Comparison of ENCODE assay signal across 19 mouse cellular contexts in genomic region chr4:91164280-91165121, GRCm38 (mm10).
DNase-seq lines count a peak whose midpoint lies in the region; ATAC-seq and TF ChIP-seq lines count a peak whose summit lies in the region.
"Had no signal": no experiment of that assay in that cellular context is flagged by ENCODE, and none has a peak within 500 bp of the region (broad histone marks: within the 10 kb centered on the region; RNA-seq: fewer than 3 reads in every experiment).

No protein-coding gene starts in this region.

- H3K4me1 ChIP-seq in hindbrain, embryonic 15.5 days (replicated peaks), result no peaks in the 10 kb centered on the region
- no peaks in the 10 kb centered on the region for H3K4me1 ChIP-seq in hindbrain, embryonic 11.5 days (replicated peaks; ENCODE audit: control insufficient read depth, insufficient read depth, low read length)
- no peaks in the 10 kb centered on the region for H3K4me1 ChIP-seq in midbrain, embryonic 12.5 days
- peaks cover 2% of the 10 kb centered on the region; the same call in 1 of the 2 replicates for H3K4me1 ChIP-seq in midbrain, embryonic 16.5 days (ENCODE audit: control insufficient read depth, insufficient read depth, low read length)
- H3K4me1 ChIP-seq: embryonic facial prominence, embryonic 13.5 days; forebrain, embryonic 13.5 days; heart, embryonic 10.5 days had no signal

- no peak overlapping the region for H3K4me3 ChIP-seq in hindbrain, embryonic 15.5 days
- H3K4me3 ChIP-seq in hindbrain, embryonic 11.5 days (ENCODE audit: low read depth, low read length), result no peak overlapping the region
- no peak overlapping the region for H3K4me3 ChIP-seq in midbrain, embryonic 12.5 days
- H3K4me3 ChIP-seq in midbrain, embryonic 16.5 days (ENCODE audit: low read depth, low read length), result no peak overlapping the region
- H3K4me3 ChIP-seq: embryonic facial prominence, embryonic 13.5 days; forebrain, embryonic 13.5 days; gastrocnemius, adult 2 months; heart, embryonic 10.5 days had no signal

- ATAC-seq in hindbrain, embryonic 15.5 days (ENCODE audit: low FRiP score, low read depth), result 0 out of 2 replicates have a peak, but pooled peaks have one; percentile 23
- no peak for ATAC-seq in hindbrain, embryonic 11.5 days (ENCODE audit: low FRiP score)
- peak; percentile 51 for ATAC-seq in midbrain, embryonic 12.5 days (ENCODE audit: low FRiP score, low read depth)
- peak; percentile 62; the same call in 1 of the 2 replicates for ATAC-seq in midbrain, embryonic 16.5 days
- ATAC-seq: forebrain, embryonic 13.5 days had no signal

- H3K36me3 ChIP-seq in hindbrain, embryonic 15.5 days, result no peaks in the 10 kb centered on the region
- H3K36me3 ChIP-seq in hindbrain, embryonic 11.5 days (ENCODE audit: control insufficient read depth, insufficient read depth, low read length), result no peaks in the 10 kb centered on the region
- no peaks in the 10 kb centered on the region for H3K36me3 ChIP-seq in midbrain, embryonic 12.5 days
- H3K36me3 ChIP-seq in midbrain, embryonic 16.5 days (ENCODE audit: control insufficient read depth, insufficient read depth, low read length), result no peaks in the 10 kb centered on the region
- H3K36me3 ChIP-seq: embryonic facial prominence, embryonic 13.5 days; heart, embryonic 10.5 days had no signal

- H3K27ac ChIP-seq in hindbrain, embryonic 15.5 days (replicated peaks), result no peak overlapping the region
- H3K27ac ChIP-seq in hindbrain, embryonic 11.5 days (ENCODE audit: low read depth, low read length), result no peak overlapping the region
- no peak overlapping the region; the same call in 1 of the 2 replicates for H3K27ac ChIP-seq in midbrain, embryonic 12.5 days (replicated peaks)
- H3K27ac ChIP-seq in midbrain, embryonic 16.5 days (ENCODE audit: low read length), result peak overlapping the region; percentile 42; the same call in 1 of the 2 replicates
- H3K27ac ChIP-seq: embryonic facial prominence, embryonic 13.5 days; forebrain, embryonic 13.5 days; gastrocnemius, adult 2 months; heart, embryonic 10.5 days had no signal

- no peak for TF ChIP-seq POLR2A in brain, embryonic 14.5 days (IDR thresholded peaks at IDR 0.05; ENCODE audit: borderline replicate concordance, extremely low read depth, insufficient read depth, insufficient read length, poor library complexity, severe bottlenecking)

- no peaks in the 10 kb centered on the region for H3K27me3 ChIP-seq in hindbrain, embryonic 15.5 days
- H3K27me3 ChIP-seq in hindbrain, embryonic 11.5 days (ENCODE audit: control insufficient read depth, insufficient read depth, low read length), result no peaks in the 10 kb centered on the region
- no peaks in the 10 kb centered on the region for H3K27me3 ChIP-seq in midbrain, embryonic 12.5 days
- H3K27me3 ChIP-seq in midbrain, embryonic 16.5 days (ENCODE audit: control insufficient read depth, insufficient read depth, low read depth, low read length), result no peaks in the 10 kb centered on the region
- H3K27me3 ChIP-seq: embryonic facial prominence, embryonic 13.5 days; forebrain, embryonic 13.5 days had no signal

- no peak overlapping the region for H3K9ac ChIP-seq in hindbrain, embryonic 15.5 days
- no peak overlapping the region for H3K9ac ChIP-seq in hindbrain, embryonic 11.5 days (ENCODE audit: low read depth, low read length)
- no peak overlapping the region for H3K9ac ChIP-seq in midbrain, embryonic 12.5 days (replicated peaks)
- 0 out of 2 replicates have a peak overlapping the region, but pooled peaks have one; percentile 25 for H3K9ac ChIP-seq in midbrain, embryonic 16.5 days (ENCODE audit: low read depth, low read length)
- H3K9ac ChIP-seq: embryonic facial prominence, embryonic 13.5 days; forebrain, embryonic 13.5 days had no signal

- 62% methylated on average over 11 of the region's 11 CpGs for WGBS in hindbrain, embryonic 15.5 days
- WGBS in hindbrain, embryonic 11.5 days, result 73% methylated on average over 11 of the region's 11 CpGs
- 58% methylated on average over 11 of the region's 11 CpGs for WGBS in midbrain, embryonic 12.5 days
- WGBS in midbrain, embryonic 16.5 days, result 44% methylated on average over 11 of the region's 11 CpGs

- no peak overlapping the region for H3K4me2 ChIP-seq in hindbrain, embryonic 15.5 days
- no peak overlapping the region for H3K4me2 ChIP-seq in hindbrain, embryonic 11.5 days (replicated peaks; ENCODE audit: low read depth, low read length)
- H3K4me2 ChIP-seq in midbrain, embryonic 12.5 days (replicated peaks), result 0 out of 2 replicates have a peak overlapping the region, but pooled peaks have one; percentile 15
- H3K4me2 ChIP-seq in midbrain, embryonic 16.5 days (ENCODE audit: low read length), result peak overlapping the region; percentile 29; the same call in 1 of the 2 replicates
- H3K4me2 ChIP-seq: embryonic facial prominence, embryonic 13.5 days; forebrain, embryonic 13.5 days had no signal

- DNase-seq in hindbrain, embryonic 11.5 days (ENCODE audit: low spot score), result no peak
- DNase-seq in brain, embryonic 14.5 days (ENCODE audit: low read depth), result peak; percentile 44
- DNase-seq in cerebellum, postnatal 25 days, result no peak
- DNase-seq in heart, adult 9 months (ENCODE audit: low spot score in 2 of 2), result no peak
- DNase-seq in spleen, postnatal 10 days (ENCODE audit: low spot score in 2 of 2), result no peak
- DNase-seq: adrenal gland, postnatal 10 days; cerebellum, adult 11-12 months; cerebellum, adult 9-10 months; cerebellum, postnatal 36 days; gastrocnemius, adult 2 months; gastrocnemius, postnatal 25 days; heart, postnatal 10 days; heart, postnatal 4 days had no signal

- no peak for TF ChIP-seq CTCF in brain, embryonic 14.5 days (IDR thresholded peaks at IDR 0.05; ENCODE audit: borderline replicate concordance, extremely low read depth, insufficient read depth, insufficient read length)

- H3K9me3 ChIP-seq in hindbrain, embryonic 15.5 days, result no peaks in the 10 kb centered on the region
- no peaks in the 10 kb centered on the region for H3K9me3 ChIP-seq in hindbrain, embryonic 11.5 days (ENCODE audit: control insufficient read depth, low read length)
- no peaks in the 10 kb centered on the region for H3K9me3 ChIP-seq in midbrain, embryonic 12.5 days
- no peaks in the 10 kb centered on the region for H3K9me3 ChIP-seq in midbrain, embryonic 16.5 days (replicated peaks; ENCODE audit: control insufficient read depth, low read length, poor library complexity, severe bottlenecking)
- H3K9me3 ChIP-seq: embryonic facial prominence, embryonic 13.5 days; forebrain, embryonic 13.5 days; heart, embryonic 10.5 days had no signal

Comparison
In these comparisons a context has a peak if more than half of its experiments do, and no peak if none do; other contexts are left out.
1. H3K4me2 ChIP-seq: peak in midbrain, embryonic 12.5 days (single experiment) and midbrain, embryonic 16.5 days (single experiment); none in hindbrain, embryonic 15.5 days (single experiment) and hindbrain, embryonic 11.5 days (single experiment).